Mouse (Mus musculus) kidney, adult 2 months (tissue): ENCODE results near the gene Ntpcr. TPM values are rescaled to one million over a fixed set of nuclear protein-coding genes. Genes with fewer than 3 reads are reported as not detected.

Source experiments
- DNase-seq: peaks from one replicate; pipeline ENCODE4 v3.0.0; 2021
- H3K27ac ChIP-seq: fragments of 200-500 bp; 2 replicates; pipeline ENCODE4 v1.5.1; 2012; ENCODE audit warnings: low read depth, low read length, control low read depth, inconsistent platforms; ENCODE audit not compliant: insufficient read depth
- H3K27me3 ChIP-seq: fragments of 200-500 bp; replicated peaks from 2 replicates; pipeline ENCODE4 v1.6.1; 2012; ENCODE audit warnings: mild to moderate bottlenecking, moderate library complexity, low read length, inconsistent platforms; ENCODE audit not compliant: control insufficient read depth, insufficient read depth
- H3K36me3 ChIP-seq: fragments of 200-500 bp; 2 replicates; pipeline ENCODE4 v1.6.1; 2012; ENCODE audit warnings: mild to moderate bottlenecking, moderate library complexity, low read length, inconsistent platforms; ENCODE audit not compliant: control insufficient read depth, insufficient read depth
- H3K4me1 ChIP-seq: fragments of 200-500 bp; 2 replicates; pipeline ENCODE4 v1.6.1; 2011; ENCODE audit warnings: low read length; ENCODE audit not compliant: control insufficient read depth, insufficient read depth
- H3K4me3 ChIP-seq: fragments of 200-500 bp; 2 replicates; pipeline ENCODE4 v1.5.1; 2011; ENCODE audit warnings: mild to moderate bottlenecking, low read depth, low read length, control low read depth; ENCODE audit not compliant: insufficient read depth
- CTCF ChIP-seq: fragments of 200-500 bp; conservative IDR thresholded peaks from 2 replicates; pipeline ENCODE4 v1.5.1; 2011; ENCODE audit warnings: low read depth, mild to moderate bottlenecking, control low read depth, low read length, moderate library complexity, mixed read lengths; ENCODE audit not compliant: insufficient read depth, insufficient read length
- POLR2A ChIP-seq: fragments of 200-500 bp; IDR thresholded peaks from one replicate; pipeline ENCODE4 v1.6.1; 2011; ENCODE audit warnings: low read depth, low read length, control low read depth
- WGBS: fragments of 180-500 bp; shearing (Covaris S2); methylation state at CpG from one replicate; pipeline ENCODE4 v1.1.7; 2018; 5-methylcytosine and 5-hydroxymethylcytosine counted together
- polyA plus RNA-seq: library from polyadenylated mRNA; depleted of rRNA; stranded (reverse); fragments of >200 nt; gene quantifications from 2 replicates; pipeline ENCODE4 v1.2.3, GENCODE M21; 2012

Ntpcr gene
- polyA plus RNA-seq, 1 experiment: 27.6 TPM

DNA sequence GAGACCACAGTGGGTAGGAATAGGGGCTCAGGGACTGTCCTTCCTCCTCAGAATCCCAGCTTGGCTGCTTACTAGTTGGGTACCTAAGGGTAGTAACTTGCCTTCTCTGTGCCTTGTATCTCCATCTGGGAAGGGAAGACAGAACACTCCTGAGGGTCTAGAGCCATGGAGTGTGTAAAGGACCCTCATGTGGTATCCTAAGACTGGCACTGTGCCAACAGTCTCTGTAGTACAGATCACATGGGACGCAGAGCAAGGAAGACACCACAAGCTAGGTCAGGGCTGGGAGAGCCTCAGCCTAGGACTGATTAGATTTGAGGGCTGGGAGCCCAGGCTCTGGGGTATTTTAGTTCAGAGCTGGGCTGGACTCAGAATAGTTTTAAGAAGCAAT is 27.3 kb downstream of the Ntpcr start:
- WGBS: 67% methylated on average over 1 of the region's 1 CpGs
- no peak for TF ChIP-seq POLR2A
- TF ChIP-seq CTCF: no peak
- no peak for DNase-seq
- Histone ChIP-seq H3K27me3 (no peaks in the 10 kb centered on the region), H3K4me3 (no peak overlapping the region), H3K27ac (no peak overlapping the region), H3K36me3 (no peaks in the 10 kb centered on the region), H3K4me1 (no peaks in the 10 kb centered on the region)

DNA sequence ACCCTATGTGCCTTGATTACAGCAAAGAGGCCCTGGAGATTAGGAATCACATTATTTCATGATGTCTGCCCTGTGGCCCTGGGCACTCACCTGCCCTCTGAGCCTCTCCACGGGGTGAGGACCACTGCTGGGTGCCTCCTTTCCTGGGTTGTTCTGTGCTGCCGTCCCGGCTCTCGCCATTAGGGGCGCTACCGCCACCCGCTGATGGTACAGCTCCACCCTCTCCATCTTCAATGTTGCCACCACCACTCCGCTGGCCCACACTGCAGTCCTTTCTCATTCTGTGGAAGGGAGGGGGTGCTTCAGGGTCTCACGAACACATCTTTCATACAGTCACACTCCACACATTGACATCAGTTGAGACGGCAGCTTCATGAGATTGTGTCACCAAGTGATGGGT is 29.3 kb downstream of the Ntpcr start:
- TF ChIP-seq CTCF: peak; percentile 49; the same call in 1 of the 2 replicates
- no peak for TF ChIP-seq POLR2A
- DNase-seq: peak; percentile 12

DNA sequence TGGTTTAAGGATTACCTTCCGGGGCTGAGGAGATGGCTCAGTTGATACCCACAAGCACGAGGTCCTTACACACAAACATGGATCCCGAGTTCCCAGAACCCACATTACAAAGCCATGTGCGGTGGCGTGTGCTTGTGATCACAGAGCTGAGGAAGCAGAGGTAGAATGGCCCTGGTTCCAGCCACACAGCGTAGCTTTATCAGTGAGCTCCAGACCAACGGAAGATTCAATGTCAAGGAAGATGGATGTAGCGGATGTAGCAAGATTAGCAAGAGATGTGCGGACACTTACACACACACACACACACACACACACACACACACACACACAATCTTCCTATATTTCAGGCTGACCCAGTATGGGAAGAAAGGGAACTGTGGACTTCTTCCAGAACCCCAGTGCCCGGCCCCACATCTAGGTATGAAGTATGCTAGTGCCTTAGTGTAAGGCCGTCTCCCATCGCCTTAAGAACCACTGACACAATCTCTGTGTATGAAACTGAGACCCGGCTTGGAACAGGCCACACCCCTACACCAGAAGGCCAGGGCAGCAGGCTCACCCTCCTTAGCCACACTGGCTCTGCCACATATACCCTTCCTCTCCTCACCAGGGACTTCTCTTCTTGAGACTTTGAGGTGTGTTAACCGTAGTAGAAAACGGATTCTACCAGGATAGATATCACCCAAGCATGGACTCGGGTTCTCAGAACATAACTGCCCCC is 33.5 kb downstream of the Ntpcr start:
- Histone ChIP-seq H3K27me3 (no peaks in the 10 kb centered on the region), H3K36me3 (no peaks in the 10 kb centered on the region), H3K4me3 (no peak overlapping the region), H3K4me1 (no peaks in the 10 kb centered on the region), H3K27ac (no peak overlapping the region)
- no peak for DNase-seq
- WGBS: 91% methylated on average over 16 of the region's 16 CpGs
- no peak for TF ChIP-seq POLR2A
- no peak for TF ChIP-seq CTCF

More for the DNA sequence above, 29.3 kb downstream of the Ntpcr start:
- no peak overlapping the region for H3K27ac ChIP-seq
- H3K27me3 ChIP-seq: no peaks in the 10 kb centered on the region
- WGBS: 57% methylated on average over 10 of the region's 10 CpGs
- H3K4me1 ChIP-seq: no peaks in the 10 kb centered on the region
- no peaks in the 10 kb centered on the region for H3K36me3 ChIP-seq
- H3K4me3 ChIP-seq: no peak overlapping the region

DNA sequence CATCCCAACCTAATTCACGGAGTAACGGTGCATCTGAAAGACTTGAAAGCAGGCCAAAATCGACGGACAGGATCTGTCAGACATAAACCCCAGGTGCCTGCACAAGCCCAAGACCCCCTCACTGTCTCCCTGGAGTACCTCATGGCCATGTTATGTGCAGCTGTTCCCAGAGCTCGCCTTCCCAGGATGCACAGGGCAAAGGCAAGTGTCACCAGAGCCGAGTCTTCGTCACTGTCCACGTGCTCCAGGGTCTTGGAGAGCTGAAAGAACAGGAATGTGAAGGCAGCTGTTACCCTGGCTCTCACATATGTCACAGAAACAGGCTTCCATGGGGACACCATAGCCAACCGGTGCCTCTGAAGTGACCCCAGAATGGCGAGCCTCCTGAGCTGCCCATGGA is 38.3 kb downstream of the Ntpcr start:
- no peak overlapping the region for H3K4me3 ChIP-seq
- no peaks in the 10 kb centered on the region for H3K27me3 ChIP-seq
- H3K27ac ChIP-seq: no peak overlapping the region
- TF ChIP-seq CTCF: no peak
- no peak for TF ChIP-seq POLR2A
- no peaks in the 10 kb centered on the region for H3K4me1 ChIP-seq
- no peak for DNase-seq
- no peaks in the 10 kb centered on the region for H3K36me3 ChIP-seq
- 87% methylated on average over 10 of the region's 10 CpGs for WGBS

DNA sequence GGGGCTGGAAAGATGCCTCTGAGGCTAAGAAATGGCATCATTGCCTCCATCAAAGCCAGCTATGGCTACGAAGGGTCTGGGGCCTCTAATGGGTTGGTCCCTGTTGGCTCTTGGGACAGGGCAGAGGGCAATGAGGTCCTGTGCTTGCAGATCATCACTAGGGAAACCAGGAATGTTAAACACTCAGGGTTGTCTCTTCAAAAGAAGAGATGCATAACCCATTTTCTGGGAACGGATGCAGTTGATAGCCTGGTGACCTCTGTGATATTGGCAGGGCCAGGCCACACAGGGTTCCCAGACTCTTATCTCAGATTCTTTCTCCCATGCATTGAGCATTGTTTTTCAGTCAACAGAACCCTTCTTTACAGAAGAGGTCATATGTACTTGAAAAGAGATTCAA is 42.5 kb downstream of the Ntpcr start:
- 68% methylated on average over 2 of the region's 2 CpGs for WGBS

DNA sequence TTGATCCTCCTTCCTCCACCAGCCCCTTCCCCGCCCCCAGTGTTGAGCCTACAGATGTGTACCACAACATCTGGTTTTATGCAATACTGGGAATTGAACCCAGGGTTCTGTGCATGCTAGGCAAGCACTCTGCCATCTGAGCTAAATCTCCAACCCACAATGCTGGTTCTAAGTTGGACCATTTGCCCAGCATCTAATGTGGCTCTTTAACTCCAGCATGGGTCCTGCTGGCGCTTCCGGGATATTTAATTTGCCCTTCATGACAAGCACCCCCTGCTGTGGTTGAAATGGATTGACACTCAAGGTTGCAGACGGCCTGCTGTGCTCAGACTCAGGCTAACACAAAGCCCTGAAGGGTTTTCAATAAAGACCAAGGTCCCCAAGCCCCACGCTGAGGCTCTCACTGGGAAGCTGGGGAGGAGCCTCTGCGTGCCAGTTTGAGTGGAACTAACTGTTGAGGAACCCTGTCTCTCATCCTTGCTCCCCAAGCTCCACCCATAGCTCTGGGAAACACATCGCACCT is 43.6 kb downstream of the Ntpcr start:
- Histone ChIP-seq H3K27ac (no peak overlapping the region), H3K4me3 (no peak overlapping the region), H3K4me1 (no peaks in the 10 kb centered on the region), H3K36me3 (no peaks in the 10 kb centered on the region), H3K27me3 (no peaks in the 10 kb centered on the region)
- 84% methylated on average over 7 of the region's 7 CpGs for WGBS
- DNase-seq: no peak
- TF ChIP-seq POLR2A: no peak
- TF ChIP-seq CTCF: no peak

More for the DNA sequence above, 42.5 kb downstream of the Ntpcr start:
- no peak overlapping the region for H3K27ac ChIP-seq
- no peaks in the 10 kb centered on the region for H3K4me1 ChIP-seq
- H3K27me3 ChIP-seq: no peaks in the 10 kb centered on the region
- H3K4me3 ChIP-seq: no peak overlapping the region
- no peaks in the 10 kb centered on the region for H3K36me3 ChIP-seq
- TF ChIP-seq CTCF (no peak), POLR2A (no peak)
- DNase-seq: peak; percentile 31

DNA sequence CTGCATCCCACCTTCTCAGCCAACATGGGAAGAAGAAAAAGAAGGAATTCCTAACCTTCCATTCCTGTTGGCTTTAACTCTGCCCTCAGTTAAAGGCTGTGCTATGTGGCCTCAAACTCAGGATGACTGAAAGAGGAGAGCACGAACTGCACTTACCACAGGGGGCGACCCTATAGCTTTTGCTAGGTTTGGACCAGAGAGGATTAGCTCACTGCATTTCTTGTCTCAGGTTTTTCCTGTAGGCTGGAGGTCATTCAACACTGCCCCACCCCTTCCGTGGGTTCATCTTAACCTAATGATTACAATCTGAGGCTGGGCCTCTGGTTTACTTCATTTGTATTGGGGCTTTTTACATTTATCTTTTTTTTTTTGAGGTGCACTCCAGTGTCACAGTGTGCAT is 45.3 kb downstream of the Ntpcr start:
- no peak for TF ChIP-seq POLR2A
- no peak for TF ChIP-seq CTCF
- no peak overlapping the region for H3K4me3 ChIP-seq
- WGBS: 84% methylated on average over 3 of the region's 3 CpGs
- DNase-seq: no peak
- no peaks in the 10 kb centered on the region for H3K4me1 ChIP-seq
- H3K27ac ChIP-seq: no peak overlapping the region
- H3K27me3 ChIP-seq: no peaks in the 10 kb centered on the region
- no peaks in the 10 kb centered on the region for H3K36me3 ChIP-seq
